Mouse (Mus musculus) spleen, postnatal 0 days (tissue): ENCODE measurements around the gene Stx6. TPM values are rescaled to one million over a fixed set of nuclear protein-coding genes. Genes with fewer than 3 reads are reported as not detected.

Experiments used
- polyA plus RNA-seq: library from polyadenylated mRNA; unstranded; fragments of >200 nt; fragmentation: Nextera tagmentation; extraction: Ambion mirVana; gene quantifications from 2 replicates; pipeline ENCODE4 v1.2.1, GENCODE M21; 2015

The Stx6 gene
- polyA plus RNA-seq: 16.5 and 20.2 TPM in 2 replicates

DNA sequence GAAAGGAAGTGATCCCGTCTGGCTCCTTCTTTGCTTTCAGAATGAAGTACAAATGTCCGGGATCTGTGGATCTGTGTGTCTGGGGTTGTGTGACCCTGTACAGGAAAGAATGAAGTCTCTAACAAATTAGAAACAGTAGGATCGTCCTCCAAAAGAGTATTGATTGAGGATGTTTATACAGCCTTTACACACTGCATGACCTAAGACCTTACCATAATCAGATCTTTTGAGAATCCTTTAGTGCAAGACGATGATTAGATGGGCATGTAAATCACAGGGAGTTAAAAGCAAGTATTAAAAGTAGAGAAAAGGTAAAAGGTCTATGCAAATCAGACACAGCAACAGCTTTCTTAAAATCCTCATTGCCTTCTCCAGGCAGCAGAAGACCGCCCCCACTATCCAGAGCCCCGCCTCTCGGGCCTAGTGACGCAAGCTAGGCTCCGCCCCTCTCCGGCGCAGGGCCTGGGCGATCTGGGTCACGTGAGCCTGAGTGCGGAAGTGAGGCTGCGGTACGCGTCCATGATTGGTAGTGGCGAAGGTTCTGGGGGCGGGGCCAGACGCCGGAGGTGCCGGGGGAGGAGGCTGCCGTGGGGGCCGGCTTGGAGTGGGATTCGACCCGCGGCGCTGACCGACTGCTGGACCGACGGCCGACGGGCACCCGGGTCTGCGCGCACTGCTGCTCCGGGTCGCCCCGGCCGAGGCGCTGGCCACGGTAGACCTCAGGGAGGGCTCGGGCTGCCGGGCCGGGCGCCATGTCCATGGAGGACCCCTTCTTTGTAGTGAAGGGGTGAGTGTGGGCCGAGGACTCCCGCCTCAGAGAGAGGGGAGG is at the start of gene Stx6:
Gene Stx6, plus strand, starts transcription at position 575 of the 829 bp plus-strand sequence.

DNA sequence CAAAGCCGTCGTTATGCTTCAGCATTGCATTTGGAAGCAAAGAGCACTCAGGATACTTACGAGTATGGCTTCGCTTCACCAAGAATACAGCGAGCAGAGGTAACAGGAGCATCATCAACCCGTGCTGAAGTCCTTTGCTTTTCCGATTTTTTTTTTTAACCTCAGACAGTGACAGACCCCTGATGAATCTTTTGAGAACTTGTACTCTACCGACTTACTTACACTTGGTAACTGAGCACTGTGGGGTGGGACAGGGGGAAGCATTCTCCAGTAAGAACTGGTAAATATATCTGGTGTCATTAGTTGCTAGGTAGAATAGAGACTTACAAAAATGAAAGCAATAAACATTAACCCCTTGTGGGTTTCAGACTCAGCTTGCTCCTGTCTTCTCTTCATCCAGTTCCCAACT is 11.9 kb upstream of the Stx6 start, which contains the start of gene Mr1:
Gene Mr1, minus strand, starts transcription at position 243 of the 409 bp plus-strand sequence.

DNA sequence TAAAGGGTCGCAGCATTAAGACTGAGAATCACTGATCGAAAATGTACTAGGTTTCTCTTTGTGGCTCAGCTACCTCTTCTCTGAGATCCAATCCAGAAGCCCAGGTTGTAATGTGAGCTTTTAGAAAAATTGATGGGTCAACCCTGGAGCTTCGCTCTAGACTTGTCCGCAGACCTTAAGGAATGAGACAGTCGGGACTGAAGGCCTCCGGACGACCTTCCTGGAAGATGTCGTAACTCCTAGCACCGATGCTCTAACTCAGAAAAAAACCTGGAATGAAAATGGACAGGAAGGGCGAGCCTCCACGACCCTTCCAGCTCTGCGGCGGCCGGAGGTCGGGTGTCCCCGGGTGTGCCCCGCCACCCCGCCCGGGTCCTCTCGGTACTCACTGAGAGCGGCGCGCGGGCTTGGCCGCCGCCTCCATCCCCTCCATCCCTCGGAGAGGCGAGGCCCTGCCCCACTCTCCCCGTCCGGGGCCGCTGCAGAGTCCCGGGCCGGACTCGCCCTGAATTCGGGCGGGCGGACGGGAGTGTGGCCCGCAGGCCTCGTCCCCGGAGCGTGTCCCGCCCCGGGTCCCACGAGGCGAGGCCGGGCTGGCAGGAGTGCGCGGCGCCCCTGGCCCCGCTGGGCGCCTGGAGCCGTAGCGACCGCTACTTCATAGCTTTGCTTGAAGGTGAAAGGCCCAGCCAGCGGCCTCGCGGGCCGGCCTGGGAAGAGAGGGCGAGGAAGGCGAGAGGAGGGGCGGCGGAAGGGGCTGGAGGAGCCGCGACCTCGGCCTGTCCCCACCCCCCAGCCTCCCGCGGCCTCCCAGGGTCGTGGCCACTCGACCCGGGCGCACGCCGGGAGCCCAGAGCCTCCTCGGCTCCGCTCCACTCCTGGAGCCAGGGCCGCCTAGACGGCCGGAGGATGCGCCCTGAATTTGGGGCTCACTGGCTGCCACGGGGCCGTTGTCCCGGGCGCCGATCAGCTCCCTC is 85.6 kb downstream of the Stx6 start, which contains the start of gene BC034090:
Gene BC034090, minus strand, starts transcription at position 648 of the 974 bp plus-strand sequence.

Other genes starting within 250 kb of the Stx6 start
- 6.3 and 6.5 TPM in 2 replicates for gene Ier5, start 59.1 kb upstream of the Stx6 start, polyA plus RNA-seq
- gene Mr1, start 11.9 kb upstream of the Stx6 start, polyA plus RNA-seq: 2.1 and 3.1 TPM in 2 replicates
- gene BC034090, start 85.7 kb downstream of the Stx6 start, polyA plus RNA-seq: 1.3 and 1.7 TPM in 2 replicates